Mouse (Mus musculus) lung, postnatal 0 days (tissue): ENCODE measurements around the gene Cd52.

Source experiments
- CTCF ChIP-seq: IDR thresholded peaks from 2 replicates; pipeline ENCODE4 v1.5.1; 2016; ENCODE audit warnings: antibody characterized with exemption, mild to moderate bottlenecking
- EP300 ChIP-seq: IDR thresholded peaks from 2 replicates; pipeline ENCODE4 v1.6.1; 2016; ENCODE audit warnings: antibody characterized with exemption, mild to moderate bottlenecking, control low read depth

DNA sequence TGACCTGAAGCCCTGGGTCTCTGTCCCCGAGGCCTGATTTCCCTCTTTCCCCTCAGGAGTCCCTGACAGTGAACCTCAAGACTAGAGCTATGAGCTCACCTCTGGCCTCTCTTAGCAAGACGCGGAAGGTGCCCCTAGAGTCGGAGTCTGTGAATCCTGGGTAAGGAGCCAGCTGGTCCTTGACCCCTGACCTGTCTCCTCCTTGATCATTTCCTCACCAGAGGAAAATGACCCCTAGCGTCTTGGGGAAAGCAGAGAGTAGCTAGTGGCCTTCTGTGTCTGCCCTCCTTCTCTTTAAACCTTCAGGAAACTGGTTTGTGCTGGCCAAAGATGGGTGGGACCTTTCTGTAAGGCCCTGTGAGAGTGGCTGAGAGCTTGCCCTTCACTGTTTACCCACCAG is 13.3 kb upstream of the Cd52 start:
- TF ChIP-seq CTCF (no peak), EP300 (no peak)
